Mouse (Mus musculus) left cerebral cortex, postnatal 10 days (tissue): ENCODE data around the gene Myrf. TPM values are rescaled to one million over a fixed set of nuclear protein-coding genes. Genes with fewer than 3 reads are reported as not detected.
A peak's percentile ranks its signal among the peaks of the same experiment; 100 is the strongest.

Experiments
- DNase-seq, 2 experiments: peaks; one replicate each; pipeline ENCODE4 v3.0.0; 2021 to 2022; ENCODE audit warnings: low spot score in 2 of 2, mixed read lengths in 1 of 2; ENCODE audit errors: extremely low spot score in 1 of 2
- intact Hi-C: fragments of 180-260 bp; cut with DNase I; formaldehyde crosslinking; loops from one replicate; pipeline ENCODE4 v1.15.1; 2025
- total RNA-seq, 2 experiments: library from RNA; stranded (reverse); gene quantifications; 2 replicates each; pipeline ENCODE4 v1.2.3; 2021

Myrf gene
- total RNA-seq, 2 experiments from 2014 or later = 5.9 to 6.6 TPM

GRCm38 (mm10) chr19:10219593-10219992 lies 21.0 kb downstream of the Myrf start:
- DNase-seq = no peak
- intact Hi-C loops = no loop called here

GRCm38 (mm10) chr19:10219108-10219507 lies 21.4 kb downstream of the Myrf start:
- intact Hi-C loops = no loop called here
- peak in 1 of 2 experiments; percentile 60 for DNase-seq

DNA sequence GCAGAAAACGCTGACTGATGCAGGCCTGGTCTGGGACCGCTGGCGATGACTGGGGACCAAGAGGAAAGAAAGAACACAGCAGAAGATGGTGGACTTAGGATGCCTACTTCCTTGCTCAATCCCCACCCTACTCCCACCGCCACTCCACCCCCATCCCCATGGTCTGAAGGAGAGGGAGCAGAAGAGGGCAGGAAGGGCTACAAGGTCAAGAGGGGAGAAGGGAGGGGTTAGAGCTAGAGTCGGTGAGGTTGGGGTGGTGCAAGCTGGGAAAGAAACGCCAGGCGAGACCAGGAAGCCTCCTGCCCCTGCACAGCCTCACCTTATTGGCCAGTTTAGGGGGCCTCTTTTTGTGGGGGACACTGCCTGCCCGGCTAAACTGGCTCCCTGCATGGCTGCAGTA lies 24.4 kb downstream of the Myrf start:
- intact Hi-C loops = no loop called here
- DNase-seq = no peak

DNA sequence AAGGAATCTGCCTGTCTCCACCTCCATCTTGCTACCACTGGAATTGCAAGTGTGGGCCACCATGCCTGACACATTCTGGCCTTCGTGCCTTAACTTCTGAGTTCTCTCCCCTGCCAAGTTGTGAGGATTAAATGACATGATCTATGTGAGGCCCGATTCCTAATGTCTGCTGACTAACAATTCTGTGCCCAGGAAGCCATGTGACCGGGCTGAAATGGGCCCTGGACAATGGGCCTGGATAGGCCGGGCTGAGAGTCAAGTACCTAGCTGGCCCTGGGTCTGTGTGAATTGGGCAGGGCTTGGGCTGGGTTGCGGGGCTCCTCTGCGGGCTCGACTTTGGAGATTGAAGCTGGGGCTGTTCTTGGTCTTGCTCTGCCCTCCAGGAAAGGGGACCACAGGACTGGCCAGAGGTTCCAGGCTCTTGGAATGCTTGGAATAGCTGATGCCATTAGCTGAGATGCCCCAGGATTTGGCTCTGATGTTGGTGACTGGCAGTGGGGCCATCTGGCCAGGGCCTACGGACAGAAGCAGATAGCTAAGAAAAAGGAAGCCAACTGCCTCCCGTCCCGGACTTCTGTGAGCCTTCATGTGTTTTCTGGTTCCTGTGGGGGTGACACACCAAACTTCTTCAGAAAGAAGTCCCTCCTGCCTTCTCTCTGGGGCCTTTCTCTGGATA lies 26.6 kb downstream of the Myrf start:
- intact Hi-C loops = no loop called here
- DNase-seq = no peak

DNA sequence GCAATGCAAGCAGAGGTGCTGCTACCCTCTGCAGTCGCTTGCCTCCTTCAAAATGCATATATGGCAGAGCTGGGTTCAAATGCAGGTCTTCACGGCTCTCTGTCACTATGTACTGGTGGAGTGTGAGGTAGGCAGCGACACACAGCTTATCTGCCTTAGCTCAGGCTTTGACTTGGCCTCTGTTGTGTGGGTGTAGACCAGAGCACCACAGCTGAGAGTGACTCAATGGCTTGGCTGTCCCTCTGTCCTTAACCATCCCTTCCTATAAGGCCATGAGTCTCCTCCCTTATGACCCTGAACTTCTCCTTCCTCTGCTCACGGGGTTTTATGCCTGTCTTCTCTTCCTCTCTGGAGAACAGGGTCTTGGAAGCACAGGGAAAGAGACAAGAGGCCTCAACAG lies 29.7 kb downstream of the Myrf start:
- intact Hi-C loops = no loop called here
- DNase-seq = no peak

DNA sequence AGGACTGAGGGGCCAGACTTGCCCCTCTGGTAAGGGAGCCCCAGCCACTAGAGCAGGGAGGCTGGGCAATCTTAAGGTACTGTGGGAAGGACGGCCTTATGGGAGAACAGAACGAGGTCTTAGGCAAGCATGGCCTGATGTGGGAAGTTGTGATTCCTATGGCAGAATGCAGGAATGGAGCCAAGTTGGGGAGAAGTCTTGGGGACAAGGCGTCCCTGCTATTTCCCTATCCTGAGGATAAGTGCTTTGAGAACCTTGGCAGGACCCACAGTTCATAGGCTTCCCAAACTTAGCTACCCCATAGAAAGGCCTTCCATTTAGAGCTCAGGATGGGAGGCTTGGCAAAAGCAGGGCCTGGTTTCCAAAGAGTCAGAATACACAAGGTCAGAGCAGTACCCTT lies 31.7 kb downstream of the Myrf start:
- intact Hi-C loops = no loop called here
- DNase-seq = no peak

DNA sequence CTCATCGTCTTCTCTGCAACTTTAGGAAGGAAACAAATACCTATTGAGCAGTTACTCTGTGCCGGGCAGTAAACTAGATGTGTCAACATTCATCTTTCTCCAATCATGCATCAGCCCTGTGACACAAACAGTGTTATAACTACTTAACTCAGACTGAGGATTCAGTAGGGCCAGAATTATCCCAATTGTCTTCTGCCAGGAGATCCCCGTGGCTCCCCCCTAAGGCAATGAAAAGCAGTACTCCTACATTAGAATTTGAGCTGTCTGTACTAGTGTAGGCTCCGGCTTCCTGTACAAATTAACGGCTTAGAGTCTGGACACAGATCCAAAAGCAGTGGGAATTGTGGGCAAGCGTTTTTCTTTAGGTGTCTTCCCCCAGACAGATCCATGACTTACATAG lies 35.5 kb downstream of the Myrf start:
- intact Hi-C loops = no loop called here
- no peak for DNase-seq

- intact Hi-C loops = no loop called here
- no peak for DNase-seq
Measured at GRCm38 (mm10) chr19:10204616-10205001, 35.9 kb downstream of the Myrf start.

- intact Hi-C loops = no loop called here
- peak; percentile 77 to 90 for DNase-seq
Measured at GRCm38 (mm10) chr19:10203848-10204615, 36.5 kb downstream of the Myrf start, which contains the start of the genes Tmem258 and Fen1. TSS of gene Tmem258 (plus strand) at chr19:10204014. TSS of gene Fen1 (minus strand) at chr19:10204169.

GRCm38 (mm10) chr19:10203146-10203847 lies 37.3 kb downstream of the Myrf start:
- no peak for DNase-seq

DNA sequence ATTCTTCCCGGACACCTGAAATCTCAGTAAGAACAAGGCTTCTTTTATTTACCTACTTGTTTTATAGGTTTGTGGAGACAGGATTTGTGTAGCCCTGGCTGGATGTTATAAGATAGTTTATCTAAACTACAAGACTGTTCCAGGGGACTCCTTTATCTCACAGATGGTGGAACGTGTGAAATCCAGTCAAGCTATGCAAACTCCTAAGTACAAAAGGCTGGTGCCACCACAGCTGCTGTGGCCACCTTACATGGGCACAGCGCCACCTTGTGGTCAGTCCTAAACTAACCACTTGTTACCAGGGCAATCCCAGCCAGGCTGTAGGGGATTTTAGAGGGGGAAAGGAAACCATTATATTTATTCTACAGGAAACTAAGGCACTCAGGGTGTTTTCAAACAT lies 41.8 kb downstream of the Myrf start:
- DNase-seq = peak; percentile 71 to 88
- intact Hi-C loops = loop anchor here (5.0 kb wide), 1 partner anchor 196 kb away; the partner anchor contains the start of genes Best1 and Rab3il1

More at GRCm38 (mm10) chr19:10203146-10203847, 37.3 kb downstream of the Myrf start:
- intact Hi-C loops = no loop called here

DNA sequence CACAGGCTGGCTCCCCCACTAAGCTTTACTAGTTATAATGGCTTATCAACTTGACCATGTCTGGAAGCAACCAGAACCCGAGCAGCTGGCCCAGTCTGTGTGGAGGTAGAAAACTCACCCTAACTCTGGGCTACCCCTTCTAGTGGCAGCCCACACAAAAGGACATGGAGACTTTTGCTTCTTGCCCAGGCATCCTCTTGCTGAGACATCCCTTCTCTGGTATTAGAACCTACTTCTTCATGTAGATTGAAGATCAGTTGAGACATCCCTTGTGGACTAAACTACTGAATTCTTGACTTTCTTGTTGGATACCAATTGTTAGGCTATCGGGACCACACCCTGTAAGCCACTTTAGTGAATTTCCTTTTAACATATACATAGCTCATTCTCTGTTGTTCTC lies 42.3 kb downstream of the Myrf start:
- no peak for DNase-seq
- intact Hi-C loops = loop anchor here (5.0 kb wide), 1 partner anchor 196 kb away; the partner anchor contains the start of genes Best1 and Rab3il1

GRCm38 (mm10) chr19:10197130-10197529 lies 43.4 kb downstream of the Myrf start:
- no peak for DNase-seq
- intact Hi-C loops = loop anchor here (5.0 kb wide), 1 partner anchor 195 kb away; the partner anchor contains the start of genes Best1 and Rab3il1

DNA sequence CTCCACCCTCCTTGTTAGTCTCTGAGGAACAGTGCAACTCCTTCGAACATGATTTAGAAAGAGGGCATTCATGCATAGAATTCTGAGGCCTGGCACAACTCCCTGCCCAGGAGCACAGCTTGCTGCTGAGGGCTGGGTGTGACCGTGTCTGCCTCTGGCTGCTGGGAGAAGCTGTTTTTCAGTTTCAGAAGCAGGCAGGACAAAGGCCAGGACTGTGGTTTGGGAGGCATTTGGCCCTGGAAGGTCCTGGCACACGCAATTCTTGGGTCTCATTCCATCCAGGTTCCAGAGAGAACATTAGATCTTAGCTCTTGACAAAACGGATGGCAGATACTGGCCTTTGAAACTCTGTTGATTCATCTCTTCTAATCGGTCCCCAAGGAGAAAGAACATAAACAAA lies 45.3 kb downstream of the Myrf start:
- intact Hi-C loops = loop anchor here (5.0 kb wide), 1 partner anchor 193 kb away; the partner anchor contains the start of genes Best1 and Rab3il1

DNA sequence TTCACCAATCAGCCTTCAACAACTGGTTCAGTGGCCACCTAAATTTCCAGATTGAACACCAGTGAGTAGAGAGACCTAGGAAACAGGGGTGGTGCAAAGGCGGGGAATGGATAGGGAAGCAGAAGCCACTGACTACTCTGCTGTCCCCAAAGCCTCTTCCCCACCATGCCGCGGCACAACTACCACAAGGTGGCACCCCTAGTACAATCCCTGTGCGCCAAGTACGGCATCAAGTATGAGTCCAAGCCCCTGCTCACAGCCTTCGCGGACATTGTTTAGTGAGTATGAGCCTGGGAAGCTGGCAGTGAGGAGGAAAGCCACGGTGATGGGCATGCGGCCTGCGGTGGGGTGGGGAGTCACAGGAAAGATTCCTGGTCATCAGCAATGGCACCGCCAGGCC lies 46.2 kb downstream of the Myrf start:
- intact Hi-C loops = loop anchor here (5.0 kb wide), 1 partner anchor 117 kb away; no protein-coding TSS in a partner anchor
- DNase-seq = no peak

More for the DNA sequence above, 45.3 kb downstream of the Myrf start:
- DNase-seq = no peak

- DNase-seq = peak in 1 of 2 experiments; percentile 67
- intact Hi-C loops = loop anchor here (5.0 kb wide), 1 partner anchor 114 kb away; no protein-coding TSS in a partner anchor
Measured at GRCm38 (mm10) chr19:10191326-10191725, 49.2 kb downstream of the Myrf start.

DNA sequence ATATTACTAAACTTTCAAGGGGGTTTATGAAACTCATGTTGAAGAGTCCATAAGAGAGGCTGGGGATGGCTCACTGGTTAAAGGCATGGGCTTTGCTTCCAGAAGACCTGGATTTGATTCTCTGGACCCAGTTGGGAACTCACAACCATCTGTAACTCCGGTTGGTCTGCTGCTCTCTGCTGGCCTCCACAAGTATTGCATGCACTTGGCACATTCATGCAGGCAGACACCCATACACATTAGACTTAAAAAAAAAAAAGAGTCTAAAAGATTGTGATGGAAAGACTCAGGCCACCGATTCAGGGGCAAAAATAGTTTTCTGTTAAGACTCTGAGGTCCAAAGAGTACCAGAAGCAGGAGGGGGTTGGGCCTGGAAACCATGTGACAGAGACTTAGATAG lies 49.8 kb downstream of the Myrf start:
- DNase-seq = peak; percentile 81 to 82
- intact Hi-C loops = loop anchor here (5.0 kb wide), 1 partner anchor 113 kb away; no protein-coding TSS in a partner anchor

DNA sequence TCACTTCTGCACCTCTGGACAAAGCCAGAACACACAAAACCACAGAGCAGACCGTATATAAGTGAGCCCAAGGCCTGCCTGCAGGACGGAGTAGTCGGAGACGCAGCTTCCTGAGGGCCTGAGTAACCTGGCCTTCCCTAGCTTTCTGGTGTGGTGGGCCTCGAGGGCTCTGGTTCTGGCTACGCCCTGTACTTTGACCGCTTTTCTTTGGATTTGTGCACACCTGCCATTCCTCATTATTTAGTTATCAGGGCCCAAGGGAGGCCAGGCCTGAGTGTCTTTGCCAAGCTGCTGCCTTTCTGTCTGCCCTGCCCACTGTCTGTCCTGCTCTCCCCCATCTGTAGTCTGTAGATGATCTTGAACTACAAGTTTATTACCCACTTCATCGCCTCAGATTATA lies 50.6 kb downstream of the Myrf start:
- intact Hi-C loops = loop anchor here (5.0 kb wide), 1 partner anchor 113 kb away; no protein-coding TSS in a partner anchor
- DNase-seq = no peak

DNA sequence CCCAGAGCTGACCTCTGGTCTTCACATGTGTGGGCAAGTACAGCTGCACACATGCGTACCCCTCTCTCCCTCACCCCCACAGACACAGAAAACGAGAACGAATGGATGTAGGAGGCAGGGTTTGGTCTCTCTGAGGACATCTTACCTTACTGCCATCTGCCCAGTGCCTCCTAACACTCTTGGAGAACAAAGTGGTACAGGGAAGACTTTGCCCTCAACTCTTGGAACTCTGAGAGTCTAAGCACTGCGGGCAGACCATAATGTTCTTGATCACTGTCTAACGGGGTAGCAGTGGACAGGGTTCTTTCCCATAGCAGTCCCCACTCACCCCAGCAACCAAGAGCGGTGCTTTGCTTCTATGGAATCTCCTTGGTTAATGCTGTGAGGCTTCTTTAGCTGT lies 51.5 kb downstream of the Myrf start:
- no peak for DNase-seq
- intact Hi-C loops = no loop called here
